Mouse (Mus musculus) brain, embryonic 14.5 days (tissue): ENCODE measurements around the gene Zkscan14.

Experiments
- CTCF ChIP-seq: fragments of 200-500 bp; IDR thresholded peaks from 2 replicates; pipeline ENCODE4 v1.5.1; 2012; ENCODE audit warnings: inconsistent platforms, mild to moderate bottlenecking, moderate library complexity, borderline replicate concordance; ENCODE audit not compliant: insufficient read depth, insufficient read length; ENCODE audit errors: extremely low read depth
- POLR2A ChIP-seq: fragments of 200-500 bp; IDR thresholded peaks from 2 replicates; pipeline ENCODE4 v1.6.1; 2012; ENCODE audit warnings: mild to moderate bottlenecking, inconsistent platforms, borderline replicate concordance; ENCODE audit not compliant: poor library complexity, insufficient read depth, insufficient read length, severe bottlenecking; ENCODE audit errors: extremely low read depth

DNA sequence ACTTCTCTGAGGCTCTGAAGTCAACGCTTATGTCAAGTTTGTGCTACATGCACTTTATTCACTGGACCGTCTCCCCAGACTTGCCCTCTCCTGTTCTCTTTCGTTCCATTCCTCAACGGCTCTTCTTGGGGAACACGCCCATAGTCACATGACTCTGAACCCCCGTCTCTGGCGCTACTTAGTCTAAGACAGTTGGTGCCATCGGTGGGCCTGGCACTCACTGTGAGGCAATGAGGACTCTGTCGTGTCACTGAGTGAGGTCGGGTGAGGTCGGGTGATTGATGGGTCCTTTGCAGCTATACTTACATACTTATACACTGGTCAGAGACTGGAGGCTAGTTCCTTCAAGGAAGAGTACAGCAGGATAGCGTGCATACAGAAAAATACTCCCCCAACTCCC, 21.7 kb upstream of the Zkscan14 start:
- TF ChIP-seq CTCF (no peak), POLR2A (no peak)
